ENCODE assay signal across 28 mouse cellular contexts in genomic region chr6:88138485-88138884, GRCm38 (mm10). TPM values are rescaled to one million over a fixed set of nuclear protein-coding genes. Genes with fewer than 3 reads are reported as not detected.
DNase-seq lines count a peak whose midpoint lies in the region; ATAC-seq and TF ChIP-seq lines count a peak whose summit lies in the region.
"Had no signal": no experiment of that assay in that cellular context is flagged by ENCODE, and none has a peak within 500 bp of the region (broad histone marks: within the 10 kb centered on the region; RNA-seq: fewer than 3 reads in every experiment).

No protein-coding gene starts in this region.

- no peak for TF ChIP-seq POLR2A in lung, adult 2 months (IDR thresholded peaks at IDR 0.05; ENCODE audit: borderline replicate concordance, extremely low read depth, low read depth, low read length)

- no peak for DNase-seq in lung, adult 2 months
- peak; percentile 67 for DNase-seq in lung, postnatal 10 days
- DNase-seq in lung, postnatal 25 days (ENCODE audit: low spot score): peak; percentile 67
- DNase-seq in layer of hippocampus, adult 11-12 months (ENCODE audit: low spot score): no peak
- DNase-seq in heart, adult 18-20 months: no peak
- DNase-seq in hindbrain, embryonic 10.5 days (ENCODE audit: low spot score): no peak
- DNase-seq: adrenal gland, adult 8-10 months; adrenal gland, postnatal 14 days; adrenal gland, postnatal 36 days; B cell, adult 2 months; cerebellum, adult 11-12 months; cerebellum, adult 2 months; cerebellum, adult 9-10 months; cerebellum, postnatal 14 days; cerebellum, postnatal 36 days; embryo, embryonic 11 days had no signal

- no peak overlapping the region for H3K9ac ChIP-seq in lung, embryonic 15.5 days
- H3K9ac ChIP-seq: embryonic facial prominence, embryonic 13.5 days; embryonic facial prominence, embryonic 15.5 days; forebrain, embryonic 12.5 days had no signal

- no peak overlapping the region for H3K4me2 ChIP-seq in lung, embryonic 15.5 days
- H3K4me2 ChIP-seq: embryonic facial prominence, embryonic 13.5 days; embryonic facial prominence, embryonic 15.5 days; forebrain, embryonic 12.5 days had no signal

- H3K36me3 ChIP-seq in lung, embryonic 15.5 days: no peaks in the 10 kb centered on the region
- H3K36me3 ChIP-seq in hindbrain, embryonic 10.5 days: no peaks in the 10 kb centered on the region
- H3K36me3 ChIP-seq: embryonic facial prominence, embryonic 13.5 days; embryonic facial prominence, embryonic 15.5 days; forebrain, embryonic 10.5 days; forebrain, embryonic 12.5 days; G1E had no signal

- 0 out of 2 replicates have a peak overlapping the region, but pooled peaks have one; percentile 30 for H3K27ac ChIP-seq in lung, embryonic 15.5 days
- no peak overlapping the region for H3K27ac ChIP-seq in hindbrain, embryonic 10.5 days
- H3K27ac ChIP-seq: embryonic facial prominence, embryonic 13.5 days; embryonic facial prominence, embryonic 15.5 days; forebrain, embryonic 10.5 days; forebrain, embryonic 12.5 days had no signal

- 75% methylated on average over 3 of the region's 3 CpGs for whole genome bisulfite sequencing in lung, embryonic 15.5 days
- WGBS in lung, adult 2 months: 54% methylated on average over 3 of the region's 3 CpGs
- WGBS in hindbrain, embryonic 10.5 days: 89% methylated on average over 3 of the region's 3 CpGs

- H3K9me3 ChIP-seq in lung, embryonic 15.5 days: no peaks in the 10 kb centered on the region
- H3K9me3 ChIP-seq in hindbrain, embryonic 10.5 days: no peaks in the 10 kb centered on the region
- H3K9me3 ChIP-seq: embryonic facial prominence, embryonic 13.5 days; embryonic facial prominence, embryonic 15.5 days; forebrain, embryonic 10.5 days; forebrain, embryonic 12.5 days had no signal

- H3K4me1 ChIP-seq in lung, embryonic 15.5 days: peaks cover 39% of the 10 kb centered on the region
- peaks cover 40% of the 10 kb centered on the region for H3K4me1 ChIP-seq in lung, adult 2 months (ENCODE audit: control insufficient read depth, insufficient read depth, low read length)
- H3K4me1 ChIP-seq in hindbrain, embryonic 10.5 days (replicated peaks): peaks cover 35% of the 10 kb centered on the region

- TF ChIP-seq CTCF in lung, adult 2 months (IDR thresholded peaks at IDR 0.05; ENCODE audit: insufficient read depth, low read length): no peak

- ATAC-seq in lung, embryonic 15.5 days (ENCODE audit: borderline replicate concordance, extremely low read depth, low FRiP score, low TSS enrichment): no peak
- ATAC-seq: activated CD4-positive, CD25-positive, alpha-beta regulatory T cell, adult 4 months; CD4-positive, CD25-positive, alpha-beta regulatory T cell, adult 4 months; forebrain, embryonic 14.5 days; Patski had no signal

- H3K4me3 ChIP-seq in lung, embryonic 15.5 days: no peak overlapping the region
- H3K4me3 ChIP-seq in lung, adult 2 months (replicated peaks; ENCODE audit: extremely low read depth, low read depth, low read length): no peak overlapping the region
- H3K4me3 ChIP-seq in hindbrain, embryonic 10.5 days: no peak overlapping the region
- H3K4me3 ChIP-seq: embryonic facial prominence, embryonic 13.5 days; embryonic facial prominence, embryonic 15.5 days; erythroblast, embryonic 14.5 days; forebrain, embryonic 10.5 days; forebrain, embryonic 12.5 days had no signal

- H3K27me3 ChIP-seq in lung, embryonic 15.5 days: no peaks in the 10 kb centered on the region
- peaks cover 45% of the 10 kb centered on the region for H3K27me3 ChIP-seq in hindbrain, embryonic 10.5 days (ENCODE audit: insufficient read depth, poor library complexity, severe bottlenecking)
- H3K27me3 ChIP-seq: embryonic facial prominence, embryonic 15.5 days had no signal

RNA-seq across cellular contexts. Expression of gene Rpn1, which starts 54.2 kb away (rescaled TPM):
- polyA plus RNA-seq in lung, embryonic 15.5 days (2015; fragmentation: Nextera tagmentation; extraction: Ambion mirVana): 436 and 444 TPM in 2 replicates
- polyA plus RNA-seq in lung, adult 2 months (2012; rRNA removed): 127 and 179 TPM in 2 replicates
- 100 to 1,000 TPM; 104 to 108 TPM for total RNA-seq in heart, adult 18-20 months (2021)
- 277 and 300 TPM in 2 replicates for polyA plus RNA-seq in hindbrain, embryonic 10.5 days (2016; fragmentation: Nextera tagmentation; extraction: Ambion mirVana)

RNA-seq across cellular contexts. Expression of gene Gata2, which starts 55.2 kb away (rescaled TPM):
- polyA plus RNA-seq in lung, embryonic 15.5 days (2015; fragmentation: Nextera tagmentation; extraction: Ambion mirVana): 17.5 and 17.9 TPM in 2 replicates
- polyA plus RNA-seq in lung, adult 2 months (2012; rRNA removed): 184 and 333 TPM in 2 replicates
- 10 to 100 TPM; 18.1 to 23.4 TPM for total RNA-seq in heart, adult 18-20 months (2021)
- 20.0 and 20.8 TPM in 2 replicates for polyA plus RNA-seq in hindbrain, embryonic 10.5 days (2016; fragmentation: Nextera tagmentation; extraction: Ambion mirVana)
- total RNA-seq: CH12.LX had no signal
- polyA plus RNA-seq: activated CD4-positive, CD25-positive, alpha-beta regulatory T cell, adult 4 months had no signal

Comparison
In these comparisons a context has a peak if more than half of its experiments do, and no peak if none do; other contexts are left out.
1. DNase-seq: peak in lung, postnatal 10 days (single experiment) and lung, postnatal 25 days (single experiment); none in lung, adult 2 months (single experiment), layer of hippocampus, adult 11-12 months (single experiment), heart, adult 18-20 months (0 of 2) and hindbrain, embryonic 10.5 days (single experiment).